Mouse (Mus musculus) ES-E14 (cell line): Measurements from ENCODE around the gene Slamf9.

Experiments
- CHD2 ChIP-seq: IDR thresholded peaks from 2 replicates; pipeline ENCODE4 v1.6.1; 2014; ENCODE audit warnings: mild to moderate bottlenecking, low read depth, low read length, inconsistent platforms
- HCFC1 ChIP-seq: IDR thresholded peaks from 2 replicates; pipeline ENCODE4 v1.6.1; 2012; ENCODE audit warnings: low read length, inconsistent platforms, borderline replicate concordance; ENCODE audit not compliant: insufficient read depth
- MAFK ChIP-seq: IDR thresholded peaks from 2 replicates; pipeline ENCODE4 v1.6.1; 2014; ENCODE audit warnings: mild to moderate bottlenecking, low read depth, low read length, inconsistent platforms; ENCODE audit not compliant: insufficient read depth
- ZC3H11A ChIP-seq: IDR thresholded peaks from 2 replicates; pipeline ENCODE4 v1.6.1; 2012; ENCODE audit warnings: low read depth, mild to moderate bottlenecking, inconsistent platforms, low read length, borderline replicate concordance
- ZNF384 ChIP-seq: IDR thresholded peaks from 2 replicates; pipeline ENCODE4 v1.6.1; 2012; ENCODE audit warnings: low read depth, low read length, inconsistent platforms

DNA sequence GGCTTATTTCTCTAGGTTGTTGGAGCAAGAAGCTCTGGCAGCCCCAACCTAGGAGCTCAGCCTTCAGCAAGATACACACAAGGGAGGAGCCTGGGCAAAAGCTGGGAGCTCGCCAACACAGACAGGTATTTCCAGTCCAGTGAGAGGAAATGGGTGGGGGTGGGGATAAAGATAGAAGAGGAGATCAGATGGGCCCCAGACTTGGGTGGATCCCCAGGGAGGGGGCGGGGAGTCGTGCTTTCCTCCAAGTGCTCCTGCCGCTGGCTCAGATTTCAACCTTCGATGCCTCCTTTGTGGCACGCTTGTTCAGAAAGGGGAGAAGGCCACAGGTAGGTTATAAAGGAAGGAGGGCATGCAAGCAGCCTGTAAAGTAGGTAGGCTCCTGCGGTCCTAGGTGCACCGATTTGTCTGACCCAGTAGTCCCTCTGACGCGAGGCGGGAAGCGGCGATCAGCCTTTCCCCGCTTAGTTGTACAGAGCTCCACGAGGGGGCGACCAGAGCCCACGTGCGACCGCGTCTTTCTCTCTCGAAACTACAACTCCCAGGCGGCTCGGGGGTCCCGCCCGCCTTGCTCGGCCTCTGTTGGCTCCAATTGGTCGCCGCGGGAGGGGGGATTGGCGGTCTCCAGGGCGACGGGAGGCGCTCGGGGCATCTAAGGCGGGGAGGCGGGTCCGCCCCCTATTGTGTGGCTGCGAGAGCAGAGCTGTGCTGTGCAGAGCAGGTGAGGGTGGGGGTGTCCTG lies 6.6 kb downstream of the Slamf9 start, which contains the start of gene Igsf9:
- TF ChIP-seq CHD2 = peak; percentile 60; the same call in 1 of the 2 replicates
- no peak for TF ChIP-seq ZC3H11A
- no peak for TF ChIP-seq ZNF384
- TF ChIP-seq HCFC1 = peak; percentile 94
- TF ChIP-seq MAFK = no peak
